Mouse (Mus musculus) kidney, embryonic 14.5 days (tissue): ENCODE results near the gene Kcnk2. TPM values are rescaled to one million over a fixed set of nuclear protein-coding genes. Genes with fewer than 3 reads are reported as not detected.

ENCODE experiments used
- ATAC-seq: fragments of 200-750 bp; cut with Nextera tagmentation; 2 replicates; pipeline ENCODE4 v1.8.0; 2017; ENCODE audit warnings: moderate number of reproducible peaks, mild to moderate bottlenecking, moderate TSS enrichment, moderate library complexity; ENCODE audit not compliant: low FRiP score, low TSS enrichment
- H3K27ac ChIP-seq: fragments of 300-500 bp; sonication (generic); 2 replicates; pipeline ENCODE4 v1.5.1; 2014; ENCODE audit warnings: low read depth, mild to moderate bottlenecking, low read length, moderate library complexity, mixed read lengths
- H3K27me3 ChIP-seq: fragments of 300-500 bp; sonication (generic); 2 replicates; pipeline ENCODE4 v1.6.1; 2014; ENCODE audit warnings: mild to moderate bottlenecking, low read length; ENCODE audit not compliant: control insufficient read depth, insufficient read depth
- H3K36me3 ChIP-seq: fragments of 300-500 bp; sonication (generic); 2 replicates; pipeline ENCODE4 v1.6.1; 2014; ENCODE audit warnings: low read length, mixed read lengths; ENCODE audit not compliant: control insufficient read depth, insufficient read depth
- H3K4me1 ChIP-seq: fragments of 300-500 bp; sonication (generic); 2 replicates; pipeline ENCODE4 v1.6.1; 2014; ENCODE audit warnings: low read length, mixed read lengths; ENCODE audit not compliant: control insufficient read depth, insufficient read depth
- H3K4me2 ChIP-seq: fragments of 300-500 bp; sonication (generic); replicated peaks from 2 replicates; pipeline ENCODE4 v1.6.1; 2014; ENCODE audit warnings: low read depth, mild to moderate bottlenecking, low read length
- H3K4me3 ChIP-seq: fragments of 300-500 bp; sonication (generic); 2 replicates; pipeline ENCODE4 v1.5.1; 2014; ENCODE audit warnings: mild to moderate bottlenecking, low read length
- H3K9ac ChIP-seq: fragments of 300-500 bp; sonication (generic); 2 replicates; pipeline ENCODE4 v1.6.1; 2014; ENCODE audit warnings: low read depth, mild to moderate bottlenecking, low read length, moderate library complexity
- H3K9me3 ChIP-seq: fragments of 300-500 bp; sonication (generic); 2 replicates; pipeline ENCODE4 v1.6.1; 2016; ENCODE audit warnings: low read length; ENCODE audit not compliant: control insufficient read depth
- WGBS: fragments of 180-500 bp; shearing (Covaris S2); extraction: QIAGEN DNeasy Blood & Tissue Kit; methylation state at CpG from one replicate; pipeline ENCODE4 v1.1.7; 2014; 5-methylcytosine and 5-hydroxymethylcytosine counted together
- polyA plus RNA-seq: library from polyadenylated mRNA; unstranded; fragments of >200 nt; fragmentation: Nextera tagmentation; extraction: Ambion mirVana; gene quantifications from 2 replicates; pipeline ENCODE4 v1.2.1, GENCODE M21; 2014

Gene Kcnk2
- polyA plus RNA-seq, 1 experiment from 2014 or later = 2.2 TPM

- WGBS = 95% methylated on average over 6 of the region's 6 CpGs
These were observed 7.8 kb upstream of the Kcnk2 start for GRCm38 (mm10) chr1:189409906-189410305.

GRCm38 (mm10) chr1:189405221-189405620, 3.1 kb upstream of the Kcnk2 start:
- WGBS = 80% methylated on average over 10 of the region's 10 CpGs

More at GRCm38 (mm10) chr1:189409906-189410305, 7.8 kb upstream of the Kcnk2 start:
- Histone ChIP-seq H3K4me2 (no peak overlapping the region), H3K4me3 (no peak overlapping the region), H3K27ac (no peak overlapping the region), H3K9ac (no peak overlapping the region), H3K4me1 (no peaks in the 10 kb centered on the region), H3K36me3 (no peaks in the 10 kb centered on the region), H3K27me3 (no peaks in the 10 kb centered on the region), H3K9me3 (no peaks in the 10 kb centered on the region)
- no peak for ATAC-seq

GRCm38 (mm10) chr1:189403546-189403945, 1.5 kb upstream of the Kcnk2 start:
- no peaks in the 10 kb centered on the region for H3K36me3 ChIP-seq
- H3K27me3 ChIP-seq = no peaks in the 10 kb centered on the region
- H3K4me2 ChIP-seq = no peak overlapping the region
- no peak overlapping the region for H3K27ac ChIP-seq
- H3K4me3 ChIP-seq = no peak overlapping the region
- ATAC-seq = peak; percentile 36; the same call in 1 of the 2 replicates
- H3K9ac ChIP-seq = no peak overlapping the region
- peaks cover 14% of the 10 kb centered on the region; the same call in 1 of the 2 replicates for H3K4me1 ChIP-seq
- no peaks in the 10 kb centered on the region for H3K9me3 ChIP-seq
- WGBS = 14% methylated on average over 6 of the region's 6 CpGs

More at GRCm38 (mm10) chr1:189405221-189405620, 3.1 kb upstream of the Kcnk2 start:
- no peak overlapping the region for H3K4me3 ChIP-seq
- no peaks in the 10 kb centered on the region for H3K27me3 ChIP-seq
- H3K27ac ChIP-seq = no peak overlapping the region
- peaks cover 14% of the 10 kb centered on the region; the same call in 1 of the 2 replicates for H3K4me1 ChIP-seq
- no peaks in the 10 kb centered on the region for H3K36me3 ChIP-seq
- no peak overlapping the region for H3K9ac ChIP-seq
- no peak overlapping the region for H3K4me2 ChIP-seq
- no peaks in the 10 kb centered on the region for H3K9me3 ChIP-seq
- no peak for ATAC-seq

- peaks cover 14% of the 10 kb centered on the region; the same call in 1 of the 2 replicates for H3K4me1 ChIP-seq
- 40% methylated on average over 4 of the region's 4 CpGs for WGBS
- H3K4me3 ChIP-seq = no peak overlapping the region
- no peaks in the 10 kb centered on the region for H3K9me3 ChIP-seq
- no peaks in the 10 kb centered on the region for H3K36me3 ChIP-seq
- H3K9ac ChIP-seq = no peak overlapping the region
- no peak overlapping the region for H3K27ac ChIP-seq
- ATAC-seq = peak; percentile 89
- no peaks in the 10 kb centered on the region for H3K27me3 ChIP-seq
- H3K4me2 ChIP-seq = no peak overlapping the region
These were observed 1.1 kb upstream of the Kcnk2 start for GRCm38 (mm10) chr1:189403139-189403538.

GRCm38 (mm10) chr1:189386848-189387247, 15.2 kb downstream of the Kcnk2 start:
- Histone ChIP-seq H3K36me3 (no peaks in the 10 kb centered on the region), H3K4me1 (no peaks in the 10 kb centered on the region), H3K27me3 (no peaks in the 10 kb centered on the region), H3K4me2 (no peak overlapping the region), H3K9ac (no peak overlapping the region), H3K27ac (no peak overlapping the region), H3K4me3 (no peak overlapping the region), H3K9me3 (no peaks in the 10 kb centered on the region)
- ATAC-seq = no peak
- WGBS = 82% methylated on average over 10 of the region's 10 CpGs

GRCm38 (mm10) chr1:189386141-189386540, 15.9 kb downstream of the Kcnk2 start:
- H3K4me2 ChIP-seq = no peak overlapping the region
- H3K4me1 ChIP-seq = no peaks in the 10 kb centered on the region
- H3K9me3 ChIP-seq = no peaks in the 10 kb centered on the region
- 90% methylated on average over 2 of the region's 2 CpGs for WGBS
- no peaks in the 10 kb centered on the region for H3K36me3 ChIP-seq
- ATAC-seq = no peak
- no peak overlapping the region for H3K4me3 ChIP-seq
- H3K9ac ChIP-seq = no peak overlapping the region
- H3K27ac ChIP-seq = no peak overlapping the region
- no peaks in the 10 kb centered on the region for H3K27me3 ChIP-seq

- Histone ChIP-seq H3K4me3 (no peak overlapping the region), H3K4me1 (no peaks in the 10 kb centered on the region), H3K27me3 (no peaks in the 10 kb centered on the region), H3K9me3 (no peaks in the 10 kb centered on the region), H3K27ac (no peak overlapping the region), H3K4me2 (no peak overlapping the region), H3K36me3 (no peaks in the 10 kb centered on the region), H3K9ac (no peak overlapping the region)
- 78% methylated on average over 4 of the region's 4 CpGs for WGBS
- ATAC-seq = no peak
These were observed 34.4 kb downstream of the Kcnk2 start for GRCm38 (mm10) chr1:189367722-189368121.

GRCm38 (mm10) chr1:189364188-189364587, 37.9 kb downstream of the Kcnk2 start:
- ATAC-seq = no peak
- 61% methylated on average over 5 of the region's 5 CpGs for WGBS

GRCm38 (mm10) chr1:189362579-189362978, 39.5 kb downstream of the Kcnk2 start:
- H3K4me2 ChIP-seq = no peak overlapping the region
- H3K4me3 ChIP-seq = no peak overlapping the region
- H3K27ac ChIP-seq = no peak overlapping the region
- no peaks in the 10 kb centered on the region for H3K36me3 ChIP-seq
- H3K27me3 ChIP-seq = no peaks in the 10 kb centered on the region
- no peak for ATAC-seq
- WGBS = 76% methylated on average over 6 of the region's 6 CpGs
- H3K9ac ChIP-seq = no peak overlapping the region
- H3K9me3 ChIP-seq = no peaks in the 10 kb centered on the region
- no peaks in the 10 kb centered on the region for H3K4me1 ChIP-seq

More at GRCm38 (mm10) chr1:189364188-189364587, 37.9 kb downstream of the Kcnk2 start:
- no peaks in the 10 kb centered on the region for H3K27me3 ChIP-seq
- no peaks in the 10 kb centered on the region for H3K36me3 ChIP-seq
- no peaks in the 10 kb centered on the region for H3K9me3 ChIP-seq
- no peak overlapping the region for H3K27ac ChIP-seq
- H3K4me1 ChIP-seq = no peaks in the 10 kb centered on the region
- no peak overlapping the region for H3K4me3 ChIP-seq
- no peak overlapping the region for H3K4me2 ChIP-seq
- H3K9ac ChIP-seq = no peak overlapping the region
